Mouse (Mus musculus): ENCODE results near the gene B4galnt3.

- TF ChIP-seq MYOD1 (IDR thresholded peaks at IDR 0.05; ENCODE audit: control insufficient read depth, insufficient read length, low read depth) (no peak), CTCF (IDR thresholded peaks at IDR 0.05; ENCODE audit: control insufficient read depth, insufficient read depth, insufficient read length) (no peak), USF1 (IDR thresholded peaks at IDR 0.05; ENCODE audit: low read depth) (no peak), FOSL1 (IDR thresholded peaks at IDR 0.05; ENCODE audit: insufficient read depth, low read length, poor library complexity, severe bottlenecking) (no peak), MYOG (IDR thresholded peaks at IDR 0.05; ENCODE audit: control insufficient read depth, extremely low read depth, insufficient read length) (no peak), MAX (IDR thresholded peaks at IDR 0.05) (no peak)
Observed at GRCm38 (mm10) chr6:120175650-120176049, 118.7 kb downstream of the B4galnt3 start.

All from C2C12 (cell line).